Mouse (Mus musculus) CH12.LX (cell line): Measurements from ENCODE around the gene Tsga13. TPM values are rescaled to one million over a fixed set of nuclear protein-coding genes. Genes with fewer than 3 reads are reported as not detected.

Source experiments
- DNase-seq: peaks from one replicate; pipeline ENCODE4 v3.0.0-alpha.2; 2013; ENCODE audit errors: extremely low read depth
- H3K27ac ChIP-seq: 2 replicates; pipeline ENCODE4 v1.5.1; 2012; ENCODE audit warnings: low read depth, mild to moderate bottlenecking, control low read depth, moderate library complexity; ENCODE audit not compliant: insufficient read depth
- H3K27me3 ChIP-seq: replicated peaks from 2 replicates; pipeline ENCODE3; 2012; ENCODE audit warnings: inconsistent platforms
- H3K36me3 ChIP-seq, 2 experiments: replicated peaks in 1 of 2; 2 replicates each; pipeline versions ENCODE3 to v1.6.1; 2012; ENCODE audit warnings: inconsistent platforms in 1 of 2, low read length in 1 of 2, mild to moderate bottlenecking in 1 of 2, mixed read lengths in 1 of 2, moderate library complexity in 1 of 2; ENCODE audit not compliant: control insufficient read depth in 1 of 2, insufficient read depth in 1 of 2
- H3K4me1 ChIP-seq, 2 experiments: 2 replicates each; pipeline ENCODE4 v1.6.1; 2012; ENCODE audit warnings: inconsistent platforms in 1 of 2, moderate library complexity in 1 of 2; ENCODE audit not compliant: insufficient read depth in 2 of 2, control insufficient read depth in 1 of 2
- H3K4me2 ChIP-seq: 2 replicates; pipeline ENCODE4 v1.6.1; 2012; ENCODE audit warnings: low read depth, mild to moderate bottlenecking, control low read depth; ENCODE audit not compliant: poor library complexity, insufficient read depth, severe bottlenecking
- H3K4me3 ChIP-seq, 3 experiments: fragments of 150-350 bp in 1 of 3; sonication (generic) in 1 of 3; replicated peaks in 1 of 3; 2 replicates each; pipeline versions ENCODE3 to v1.5.1; 2011 to 2012; ENCODE audit warnings: low read depth in 2 of 3, low read length in 2 of 3, mild to moderate bottlenecking in 2 of 3, moderate library complexity in 2 of 3, control low read depth in 1 of 3, improper control_type of control experiment in 1 of 3, inconsistent platforms in 1 of 3, mixed read lengths in 1 of 3; ENCODE audit not compliant: poor library complexity in 1 of 3
- H3K79me2 ChIP-seq: replicated peaks from 2 replicates; pipeline ENCODE4 v1.6.1; 2012; ENCODE audit warnings: mild to moderate bottlenecking, moderate library complexity; ENCODE audit not compliant: control insufficient read depth, poor library complexity, insufficient read depth, severe bottlenecking; ENCODE audit errors: extremely low read depth
- H3K9ac ChIP-seq: 2 replicates; pipeline ENCODE4 v1.6.1; 2012; ENCODE audit warnings: low read depth, mild to moderate bottlenecking, control low read depth, moderate library complexity; ENCODE audit not compliant: insufficient read depth
- H3K9me3 ChIP-seq: replicated peaks from 2 replicates; pipeline ENCODE3; 2012; ENCODE audit warnings: low read length, inconsistent platforms, mixed read lengths
- CHD1 ChIP-seq: IDR thresholded peaks from 2 replicates; pipeline ENCODE4 v1.6.1; 2012; ENCODE audit warnings: low read depth, low read length, improper control_type of control experiment, inconsistent platforms
- ETS1 ChIP-seq: conservative IDR thresholded peaks from 2 replicates; pipeline ENCODE4 v1.6.1; 2012; ENCODE audit warnings: low read depth, mild to moderate bottlenecking, inconsistent platforms, low read length, improper control_type of control experiment, moderate library complexity
- MYC ChIP-seq: IDR thresholded peaks from 2 replicates; pipeline ENCODE4 v1.6.1; 2011; ENCODE audit warnings: low read depth, mild to moderate bottlenecking, improper control_type of control experiment, low read length
- NELFE ChIP-seq: IDR thresholded peaks from 2 replicates; pipeline ENCODE4 v1.6.1; 2011; ENCODE audit warnings: low read depth, low read length, improper control_type of control experiment
- NRF1 ChIP-seq: IDR thresholded peaks from 2 replicates; pipeline ENCODE4 v1.6.1; 2014; ENCODE audit warnings: low read depth, mild to moderate bottlenecking, inconsistent platforms, low read length, improper control_type of control experiment, moderate library complexity
- POLR2A ChIP-seq: IDR thresholded peaks from 2 replicates; pipeline ENCODE4 v1.6.1; 2011; ENCODE audit warnings: low read depth, mild to moderate bottlenecking, improper control_type of control experiment, low read length
- RAD21 ChIP-seq: IDR thresholded peaks from 2 replicates; pipeline ENCODE4 v1.6.1; 2011; ENCODE audit warnings: low read depth, mild to moderate bottlenecking, low read length, improper control_type of control experiment, moderate library complexity
- RCOR1 ChIP-seq: conservative IDR thresholded peaks from 2 replicates; pipeline ENCODE4 v1.6.1; 2012; ENCODE audit warnings: low read depth, mild to moderate bottlenecking, inconsistent platforms, low read length, improper control_type of control experiment
- SMC3 ChIP-seq: IDR thresholded peaks from 2 replicates; pipeline ENCODE4 v1.6.1; 2011; ENCODE audit warnings: low read depth, low read length, improper control_type of control experiment
- TBP ChIP-seq: conservative IDR thresholded peaks from 2 replicates; pipeline ENCODE4 v1.6.1; 2011; ENCODE audit warnings: low read depth, low read length, improper control_type of control experiment
- TCF12 ChIP-seq: IDR thresholded peaks from 2 replicates; pipeline ENCODE4 v1.6.1; 2014; ENCODE audit warnings: low read depth, mild to moderate bottlenecking, inconsistent platforms, low read length, improper control_type of control experiment
- USF2 ChIP-seq: conservative IDR thresholded peaks from 2 replicates; pipeline ENCODE4 v1.6.1; 2011; ENCODE audit warnings: low read depth, low read length, improper control_type of control experiment
- dilution Hi-C: fragments of 300-500 bp; cut with MboI; formaldehyde crosslinking; loops from 2 replicates; pipeline ENCODE4 v1.14.3; 2020; ENCODE audit warnings: low sequenced_read_pairs; ENCODE audit not compliant: extremely low pct_unique_long_range_greater_than_20kb, extremely low pct_ligation_motif_present
- in situ Hi-C: fragments of 300-500 bp; cut with MboI; formaldehyde crosslinking; loops from 3 replicates; pipeline ENCODE4 v1.14.3; 2019; ENCODE audit warnings: low sequenced_read_pairs, low pct_ligation_motif_present, low pct_unique_long_range_greater_than_20kb, mixed read lengths
- polyA plus RNA-seq: library from polyadenylated mRNA; unstranded; fragments of >175 nt; gene quantifications from 2 replicates; pipeline ENCODE4 v1.2.1, GENCODE M21; 2012; ENCODE audit warnings: low read depth; ENCODE audit not compliant: insufficient read length
- total RNA-seq, 2 experiments: library from RNA; depleted of rRNA; stranded (reverse); fragments of 300-350 nt in 1 of 2; fragments of >200 nt in 1 of 2; gene quantifications; 2 replicates each; pipeline ENCODE4 v1.2.3; 2012 to 2014

Tsga13 gene
- total RNA-seq (2012; rRNA removed) (not detected in 2 replicates), total RNA-seq (2014; rRNA removed) (not detected in 2 replicates), polyA plus RNA-seq (not detected in 2 replicates)

GRCm38 (mm10) chr6:30915473-30915872 lies at the start of gene Tsga13:
Tsga13 (minus strand) TSS chr6:30915573.
- H3K4me1 ChIP-seq, result no peaks in the 10 kb centered on the region
- in situ Hi-C loops (no loop called here), dilution Hi-C loops (no loop called here)

GRCm38 (mm10) chr6:30958736-30959540 lies 43.6 kb upstream of the Tsga13 start, which contains the start of gene Klf14:
Klf14 (minus strand) TSS chr6:30959078.
- no peak for TF ChIP-seq NRF1
- Histone ChIP-seq H3K27me3 (no peaks in the 10 kb centered on the region), H3K4me1 (no peaks in the 10 kb centered on the region), H3K79me2 (no peaks in the 10 kb centered on the region), H3K4me3 (no peak within 1 kb of the TSS), H3K27ac (no peak within 1 kb of the TSS), H3K9ac (no peak within 1 kb of the TSS), H3K36me3 (no peaks in the 10 kb centered on the region), H3K9me3 (peaks cover 10% of the 10 kb centered on the region), H3K4me2 (no peak within 1 kb of the TSS)
- no peak for DNase-seq
- in situ Hi-C loops (no loop called here), dilution Hi-C loops (no loop called here)

More at GRCm38 (mm10) chr6:30915473-30915872, at the start of gene Tsga13:
- H3K27me3 ChIP-seq, result peaks cover 15% of the 10 kb centered on the region
- no peak for DNase-seq
- TF ChIP-seq CHD1, result no peak
- no peak for TF ChIP-seq TBP
- no peak for TF ChIP-seq SMC3
- TF ChIP-seq POLR2A, result no peak
- no peak for TF ChIP-seq TCF12
- H3K9me3 ChIP-seq, result no peaks in the 10 kb centered on the region
- no peak within 1 kb of the TSS for H3K4me3 ChIP-seq
- no peak within 1 kb of the TSS for H3K4me2 ChIP-seq
- no peak within 1 kb of the TSS for H3K27ac ChIP-seq
- no peaks in the 10 kb centered on the region for H3K36me3 ChIP-seq
- H3K9ac ChIP-seq, result no peak within 1 kb of the TSS
- H3K79me2 ChIP-seq, result no peaks in the 10 kb centered on the region

DNA sequence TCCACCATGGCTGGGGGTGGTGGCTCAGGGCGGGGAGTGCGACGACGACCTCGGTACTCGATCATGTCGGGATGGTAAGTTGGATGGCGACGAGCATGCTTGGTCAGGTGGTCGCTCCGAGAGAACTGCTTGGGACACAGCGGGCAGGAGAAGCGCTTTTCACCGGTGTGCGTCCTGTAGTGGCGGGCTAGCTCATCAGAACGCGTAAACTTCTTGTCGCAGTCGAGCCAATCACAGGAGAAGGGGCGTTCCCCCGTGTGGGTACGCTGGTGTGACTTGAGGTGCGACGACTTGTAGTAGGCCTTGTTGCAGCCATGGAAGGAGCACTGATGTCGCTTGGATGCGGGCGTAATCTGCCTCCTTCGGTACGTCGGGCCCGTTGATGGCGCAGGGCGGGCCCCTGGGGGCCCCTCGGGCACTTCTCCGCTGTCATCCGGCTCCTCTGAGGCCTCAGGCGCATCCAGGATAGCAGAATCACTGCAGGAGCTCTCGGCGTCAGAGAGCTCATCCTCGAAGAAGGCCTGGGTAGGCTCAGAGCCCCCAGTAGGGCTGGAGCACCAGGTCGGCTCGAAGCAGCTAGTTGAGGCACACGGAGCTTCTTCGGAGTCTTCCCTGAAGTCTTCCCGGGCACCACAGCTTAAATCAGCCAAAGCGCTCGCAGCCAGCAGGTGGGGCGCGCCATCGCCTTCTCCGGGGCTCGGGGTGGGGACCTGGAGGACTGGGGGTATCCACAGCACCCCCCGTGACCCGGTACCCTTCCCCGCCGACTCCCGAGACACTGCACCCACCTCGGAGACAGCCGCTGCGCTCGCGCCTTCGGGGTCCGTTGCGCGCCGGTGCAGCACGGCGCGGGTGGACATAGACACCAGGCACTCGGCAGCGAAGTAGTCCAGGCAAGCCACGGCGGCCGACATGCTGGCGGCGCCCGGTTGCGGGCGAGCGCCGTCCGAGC lies 42.7 kb upstream of the Tsga13 start:
- H3K27ac ChIP-seq, result no peak overlapping the region
- H3K9ac ChIP-seq, result no peak overlapping the region
- no peak for DNase-seq
- no peaks in the 10 kb centered on the region for H3K27me3 ChIP-seq
- no peak overlapping the region for H3K4me3 ChIP-seq
- in situ Hi-C loops (no loop called here), dilution Hi-C loops (no loop called here)
- H3K9me3 ChIP-seq, result peaks cover 10% of the 10 kb centered on the region
- no peak overlapping the region for H3K4me2 ChIP-seq
- H3K79me2 ChIP-seq, result no peaks in the 10 kb centered on the region
- TF ChIP-seq RAD21 (no peak), USF2 (no peak), ETS1 (no peak), MYC (no peak), NELFE (no peak), RCOR1 (no peak)
- no peaks in the 10 kb centered on the region for H3K4me1 ChIP-seq
- no peaks in the 10 kb centered on the region for H3K36me3 ChIP-seq
